Mouse (Mus musculus): ENCODE measurements around the gene Kdm4d.
A peak's percentile ranks its signal among the peaks of the same experiment; 100 is the strongest.
"Not testable (repeated sequence)": the region's sequence is repeated elsewhere in the genome, so short reads cannot be mapped to it uniquely, and the experiment has no call there.

Gene Kdm4d

GRCm38 (mm10) chr9:14500023-14500915, at the start of gene Kdm4d, which contains the start of gene Cwc15:
Kdm4d (minus strand) TSS chr9:14500482.
Cwc15 (plus strand) TSS chr9:14500617.
- DNase-seq (ENCODE audit: low read depth, low spot score): peak; percentile 97

- no peak for DNase-seq (ENCODE audit: low read depth, low spot score)
Observed at GRCm38 (mm10) chr9:14548366-14548761, 48.1 kb upstream of the Kdm4d start.

- DNase-seq (ENCODE audit: low read depth, low spot score): no peak
Observed at GRCm38 (mm10) chr9:14547584-14548365, 47.5 kb upstream of the Kdm4d start.

GRCm38 (mm10) chr9:14544034-14544757, 43.9 kb upstream of the Kdm4d start:
- DNase-seq (ENCODE audit: low read depth, low spot score): no peak

- no peak for DNase-seq (ENCODE audit: low read depth, low spot score)
Observed at GRCm38 (mm10) chr9:14534833-14535456, 34.7 kb upstream of the Kdm4d start.

GRCm38 (mm10) chr9:14533659-14534058, 33.4 kb upstream of the Kdm4d start:
- no peak for DNase-seq (ENCODE audit: low read depth, low spot score)

GRCm38 (mm10) chr9:14532283-14532682, 32.0 kb upstream of the Kdm4d start:
- no peak for DNase-seq (ENCODE audit: low read depth, low spot score)

GRCm38 (mm10) chr9:14530004-14530403, 29.7 kb upstream of the Kdm4d start:
- DNase-seq (ENCODE audit: low read depth, low spot score): no peak

- no peak for DNase-seq (ENCODE audit: low read depth, low spot score)
Observed at GRCm38 (mm10) chr9:14523408-14524043, 23.2 kb upstream of the Kdm4d start.

- no peak for DNase-seq (ENCODE audit: low read depth, low spot score)
Observed at GRCm38 (mm10) chr9:14521695-14522094, 21.4 kb upstream of the Kdm4d start.

GRCm38 (mm10) chr9:14520971-14521670, 20.8 kb upstream of the Kdm4d start:
- DNase-seq (ENCODE audit: low read depth, low spot score): no peak

GRCm38 (mm10) chr9:14518105-14518504, 17.8 kb upstream of the Kdm4d start:
- DNase-seq (ENCODE audit: low read depth, low spot score): no peak

GRCm38 (mm10) chr9:14517296-14517695, 17.0 kb upstream of the Kdm4d start:
- no peak for DNase-seq (ENCODE audit: low read depth, low spot score)

GRCm38 (mm10) chr9:14512633-14513445, 12.6 kb upstream of the Kdm4d start:
- DNase-seq (ENCODE audit: low read depth, low spot score): no peak

- DNase-seq (ENCODE audit: low read depth, low spot score): no peak
Observed at GRCm38 (mm10) chr9:14500916-14501424, 688 bp upstream of the Kdm4d start.

GRCm38 (mm10) chr9:14498896-14499705, 1.2 kb downstream of the Kdm4d start:
- DNase-seq (ENCODE audit: low read depth, low spot score): no peak

GRCm38 (mm10) chr9:14463668-14464067, 36.6 kb downstream of the Kdm4d start:
- DNase-seq (ENCODE audit: low read depth, low spot score): not testable (repeated sequence)

- DNase-seq (ENCODE audit: low read depth, low spot score): not testable (repeated sequence)
Observed at GRCm38 (mm10) chr9:14462536-14462935, 37.7 kb downstream of the Kdm4d start.

Measured in c-Kit-negative CD71-positive TER-119-positive erythroid progenitor cells, embryonic 14.5 days (primary cell).